Mouse (Mus musculus): ENCODE measurements at regions not wholly inside any gene's neighbourhood (a gene's known extent, or its start where the extent isn't known, plus 50 kb on each side); places are given as distances from the start of the nearest gene placed in this dataset.
"Not testable (repeated sequence)": the region's sequence is repeated elsewhere in the genome, so short reads cannot be mapped to it uniquely, and the experiment has no call there.

DNA sequence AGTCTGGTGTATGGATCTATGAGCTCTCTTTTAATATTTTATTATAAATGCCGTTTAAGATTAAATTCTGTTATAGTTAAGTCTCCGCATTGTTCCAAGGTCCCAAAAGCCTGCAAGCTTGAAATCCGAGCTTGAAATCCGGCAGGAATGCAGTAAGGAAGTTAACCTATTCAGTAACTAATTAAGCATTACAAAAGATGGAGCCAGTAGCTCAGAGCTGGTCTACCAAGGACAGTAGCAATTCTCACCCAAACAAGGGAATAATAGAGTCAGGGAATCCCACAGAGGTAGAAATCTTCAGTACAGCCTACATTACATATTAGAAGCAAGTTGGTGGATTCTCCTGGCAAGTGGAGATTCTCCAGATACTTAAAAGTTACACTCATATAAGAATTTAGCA is 325.0 kb downstream of the Phf3 start:
- DNase-seq (ENCODE audit: low read depth, low spot score), result not testable (repeated sequence)

DNA sequence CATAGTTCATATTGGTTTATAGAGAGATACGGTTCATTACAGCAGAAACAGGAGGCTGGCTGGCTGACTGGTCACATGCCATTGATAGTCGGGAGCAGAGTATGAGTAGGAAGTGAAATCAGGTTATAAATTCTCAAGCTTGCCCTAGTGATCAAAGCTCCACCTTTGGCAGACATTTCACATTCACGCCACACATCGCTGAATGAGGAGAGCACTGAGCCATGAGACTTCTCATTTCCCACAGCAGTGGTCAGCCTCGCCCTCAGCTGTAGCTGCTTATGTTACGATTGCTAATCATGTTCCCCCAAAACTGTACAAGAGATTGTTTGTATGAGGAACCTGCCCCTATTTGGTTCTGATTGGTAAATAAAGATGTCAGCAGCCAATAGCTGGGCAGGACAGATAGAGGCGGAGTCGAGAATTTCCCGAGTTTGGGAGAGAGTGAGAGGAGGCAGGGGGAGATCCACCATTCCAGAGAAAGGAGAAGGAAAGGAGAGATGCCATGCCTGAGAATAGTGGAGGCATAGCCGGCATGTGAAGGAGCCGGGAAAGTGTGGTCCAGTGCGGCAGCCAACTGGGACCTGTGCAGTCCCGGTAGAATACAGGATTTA is 333.5 kb downstream of the Phf3 start:
- no peak for DNase-seq (ENCODE audit: low read depth, low spot score)

DNA sequence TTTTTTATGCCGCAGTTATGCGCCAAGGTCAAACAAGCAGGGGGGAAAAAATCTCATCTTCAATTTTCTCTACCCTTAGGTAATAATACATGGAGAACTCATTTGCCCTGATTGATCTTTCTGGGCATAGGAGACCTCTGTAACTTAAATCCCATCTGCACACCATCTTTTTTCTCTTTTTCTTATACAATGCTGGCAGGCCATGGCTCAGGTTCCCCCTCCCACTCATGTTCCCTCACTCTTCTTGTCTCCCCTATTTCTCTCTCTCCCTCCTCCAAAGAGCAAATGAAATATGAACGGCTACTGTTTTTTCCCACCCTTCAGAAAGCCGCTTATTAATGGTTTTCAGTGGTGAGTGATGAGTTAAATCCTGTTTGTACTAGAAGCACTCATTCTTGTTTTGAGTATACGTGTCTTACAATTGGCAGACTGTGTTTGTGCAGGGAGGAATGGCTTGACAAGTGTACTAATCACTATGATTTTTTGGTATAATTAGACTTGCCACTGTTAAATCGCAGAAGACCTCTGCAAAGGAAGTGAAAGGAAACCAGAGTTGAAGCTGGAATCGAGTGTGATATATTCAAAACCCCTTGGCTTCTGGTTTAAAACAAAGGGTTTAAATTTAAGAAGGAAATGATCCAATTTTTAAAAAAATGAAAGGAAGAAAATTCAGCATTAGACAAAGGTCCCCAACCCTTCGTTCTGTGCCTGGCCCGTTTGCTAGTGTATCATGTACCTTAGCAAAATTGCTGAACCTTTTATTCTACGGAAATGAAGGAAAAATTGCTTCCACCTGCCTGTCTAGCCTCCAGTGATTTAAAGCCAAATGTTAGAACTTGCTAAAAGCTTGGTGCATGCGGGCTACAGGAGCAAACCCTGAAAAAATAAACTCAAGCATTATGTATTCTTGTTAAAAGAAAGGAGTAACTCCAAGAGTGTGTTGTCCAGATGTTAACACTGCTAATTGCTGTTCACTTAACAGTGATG is 336.4 kb downstream of the Phf3 start:
- peak; percentile 9 for DNase-seq (ENCODE audit: low read depth, low spot score)

DNA sequence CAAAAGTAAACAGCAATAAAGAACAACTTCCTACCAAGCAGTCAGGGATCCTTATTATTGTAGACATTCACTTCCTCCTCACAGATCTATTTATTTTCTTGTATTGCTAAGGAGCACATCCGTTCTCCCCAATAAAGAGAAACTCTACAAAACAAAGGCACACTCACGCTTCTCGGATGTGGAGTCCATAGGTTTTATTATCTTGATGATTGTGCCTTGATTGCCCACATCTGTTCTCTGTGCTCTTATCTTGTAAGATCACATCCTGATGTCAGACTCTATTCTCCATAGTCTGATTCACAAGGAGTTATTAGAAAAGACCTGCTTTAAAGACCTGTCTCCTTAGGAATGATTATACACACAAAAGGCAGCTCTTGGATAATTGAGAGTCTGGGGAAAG is 356.4 kb downstream of the Phf3 start:
- DNase-seq (ENCODE audit: low read depth, low spot score), result no peak

DNA sequence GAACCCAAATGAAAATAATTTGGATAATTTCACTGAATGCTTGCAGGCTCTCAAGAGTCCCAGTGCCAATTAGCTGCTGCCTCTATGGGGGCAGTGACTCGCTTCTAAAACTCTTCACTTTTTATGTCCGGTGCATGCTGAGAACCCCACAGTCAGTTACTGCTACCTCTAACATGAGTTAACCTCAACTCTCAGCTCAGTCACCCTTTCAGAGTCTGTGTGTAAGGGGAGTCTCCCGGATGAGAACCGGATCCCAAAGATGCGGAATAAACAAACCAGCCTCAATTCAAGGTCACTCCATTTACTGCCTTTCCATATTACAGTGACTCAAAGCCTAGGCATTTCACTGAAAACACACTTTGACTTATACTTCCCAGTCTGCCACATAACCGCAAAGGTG is 357.9 kb downstream of the Phf3 start:
- no peak for DNase-seq (ENCODE audit: low read depth, low spot score)

DNA sequence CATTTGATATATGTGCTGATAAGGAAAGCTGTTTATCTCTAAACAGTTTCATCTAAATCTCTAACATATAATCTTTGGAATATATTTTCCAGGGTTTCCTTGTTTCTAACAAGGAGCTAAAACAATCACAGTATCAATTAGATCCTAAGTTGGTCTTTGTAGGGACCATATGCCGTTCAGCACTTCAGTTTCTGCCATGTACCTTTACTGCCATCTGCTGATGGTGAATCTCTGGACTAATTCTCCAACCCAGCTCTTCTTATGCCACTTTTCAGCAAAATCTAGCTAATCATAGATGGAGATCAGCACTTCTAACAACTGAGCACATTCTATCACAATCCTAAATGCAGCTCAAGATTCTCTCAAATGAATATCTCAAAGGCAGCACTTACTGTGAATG is 370.5 kb downstream of the Phf3 start:
- DNase-seq (ENCODE audit: low read depth, low spot score), result peak; percentile 7

DNA sequence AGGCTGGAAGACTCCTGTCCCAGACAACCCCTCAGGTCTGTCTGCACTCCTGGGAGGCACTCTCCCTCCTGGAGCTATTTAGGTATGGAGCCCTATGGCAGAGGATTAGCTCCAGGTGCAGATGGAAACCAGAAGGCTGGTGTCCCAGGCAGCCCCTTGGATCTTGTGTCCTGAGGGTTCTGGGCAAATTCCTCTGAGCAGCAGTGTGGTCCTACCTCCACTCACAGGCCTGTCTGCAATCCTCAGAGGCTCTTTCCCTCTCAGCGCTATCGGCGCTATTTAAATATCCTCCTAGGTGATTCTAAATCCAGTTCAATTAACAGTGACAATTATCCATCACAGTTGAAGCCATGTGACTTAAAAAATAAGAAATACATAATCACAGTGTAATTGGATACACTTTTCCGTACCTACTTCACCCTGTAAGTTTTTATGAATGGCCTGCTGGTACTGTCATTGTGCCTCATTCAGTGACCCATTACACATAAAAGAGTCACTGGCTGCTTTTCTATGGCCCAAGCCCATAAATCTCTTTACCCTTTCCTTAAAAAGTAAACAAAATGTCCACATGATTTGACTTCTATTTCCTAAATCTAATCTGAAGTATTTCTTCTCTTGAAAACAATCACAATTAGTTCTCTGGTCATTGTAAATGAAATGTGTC is 413.3 kb downstream of the Phf3 start:
- no peak for DNase-seq (ENCODE audit: low read depth, low spot score)

DNA sequence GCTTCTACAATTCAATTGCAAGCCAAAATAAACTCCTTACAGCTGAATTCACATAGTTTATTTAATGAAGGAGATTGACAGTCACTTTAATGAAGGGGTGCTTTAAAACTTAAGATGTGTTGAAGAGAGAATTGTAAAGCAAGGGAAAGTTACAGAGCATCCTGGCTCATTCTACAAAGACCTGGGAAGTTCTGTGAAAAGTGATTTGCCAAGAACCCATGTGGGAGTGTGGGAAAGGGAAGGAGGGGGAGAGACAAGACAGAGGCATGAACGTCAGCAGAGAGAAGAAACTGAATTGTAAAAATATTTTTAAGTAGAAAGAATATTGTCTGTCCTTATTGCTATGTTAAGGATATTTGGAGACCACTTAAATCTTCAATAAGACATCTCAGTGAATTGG is 435.8 kb downstream of the Phf3 start:
- DNase-seq (ENCODE audit: low read depth, low spot score), result no peak

DNA sequence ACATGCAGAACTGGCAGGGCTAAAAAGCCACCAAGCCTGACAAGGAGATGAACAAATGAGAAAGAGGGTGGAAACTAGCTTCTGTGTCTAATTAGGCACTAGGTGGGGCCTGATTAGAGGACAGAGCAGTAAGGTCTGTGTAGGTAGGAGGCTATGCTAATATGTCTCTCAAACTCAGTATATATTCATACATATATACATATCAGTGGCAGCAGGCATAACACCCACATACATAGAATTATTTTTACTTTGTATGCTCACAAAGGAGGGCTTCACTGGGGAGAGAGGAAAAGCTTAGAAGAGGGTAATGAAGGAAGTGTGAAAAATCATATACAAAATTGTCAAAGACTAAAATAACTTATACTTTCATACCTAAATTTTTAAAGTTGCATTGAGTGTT is 457.1 kb downstream of the Phf3 start:
- no peak for DNase-seq (ENCODE audit: low read depth, low spot score)

DNA sequence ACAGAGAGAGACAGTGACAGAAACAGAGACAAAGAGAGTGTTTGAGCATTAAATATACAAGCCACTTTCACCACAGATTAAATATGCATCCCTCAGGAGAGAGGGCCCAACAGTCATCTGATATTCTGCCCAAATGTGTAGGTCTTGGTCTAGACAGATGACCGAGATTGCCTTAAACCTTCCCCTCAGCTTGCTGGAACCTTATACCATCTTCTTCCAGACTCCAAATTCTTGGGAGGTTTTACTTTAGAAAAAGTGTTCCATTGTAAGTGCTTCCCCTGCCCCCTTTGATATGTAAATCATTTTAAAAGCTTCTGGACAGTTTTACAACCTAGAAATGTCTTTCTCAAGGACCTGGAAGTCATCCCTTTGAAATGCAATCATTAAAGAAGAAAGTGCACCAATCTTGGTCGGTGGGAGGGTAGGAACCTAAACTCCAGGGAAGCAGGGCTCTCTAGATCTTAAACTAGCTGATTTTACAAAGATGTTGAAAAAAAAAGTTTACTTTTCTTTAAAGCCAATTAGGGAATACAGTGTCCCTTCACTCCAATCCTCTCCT is 458.8 kb downstream of the Phf3 start:
- DNase-seq (ENCODE audit: low read depth, low spot score), result peak; percentile 8
